Mouse (Mus musculus): ENCODE results near the gene Nfib. TPM values are rescaled to one million over a fixed set of nuclear protein-coding genes. Genes with fewer than 3 reads are reported as not detected.

Gene Nfib
- total and polyA plus RNA-seq, 3 experiments = not detected

DNA sequence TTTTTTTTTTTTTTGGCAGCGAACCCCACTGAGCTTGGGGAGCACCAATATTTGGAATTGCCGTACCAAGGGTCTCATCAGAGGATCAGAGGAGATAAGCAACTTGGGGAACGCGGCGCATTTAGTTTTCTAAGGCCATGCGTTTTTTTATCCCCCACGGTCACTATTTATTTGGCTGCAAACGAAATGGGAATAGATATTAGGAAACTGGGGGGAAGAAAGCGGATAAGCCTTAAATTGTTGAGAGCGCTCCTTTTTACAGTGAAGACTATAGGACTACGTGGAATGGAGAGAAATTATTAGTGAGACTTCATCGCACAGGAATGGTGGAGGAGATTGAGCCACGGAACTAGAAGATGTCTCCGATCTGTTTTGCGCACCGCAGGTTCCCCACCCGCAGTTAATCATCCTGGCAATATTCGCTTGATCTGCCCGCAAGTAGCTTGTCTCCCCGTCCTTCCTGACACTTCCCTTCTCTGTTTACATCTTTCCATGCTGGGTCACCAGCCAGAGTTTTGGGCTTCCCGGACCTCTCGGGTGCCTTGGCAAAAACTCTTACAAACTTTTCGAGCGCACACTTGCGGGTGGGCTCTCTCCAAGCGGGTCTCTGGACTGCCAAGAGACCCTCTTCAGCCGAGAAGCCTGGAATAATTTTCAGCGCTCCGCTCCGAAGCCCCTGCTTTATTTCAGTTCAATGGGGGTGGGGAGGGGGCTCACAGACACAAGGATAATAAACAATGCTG, 167.3 kb downstream of the Nfib start:
- Histone ChIP-seq H3K4me3 (ENCODE audit: control insufficient read depth in 1 of 2, insufficient read depth in 1 of 2, low read depth in 2 of 2, low read length in 2 of 2) (no peak overlapping the region), H3K9ac (ENCODE audit: control insufficient read depth, low read depth, low read length, poor library complexity, severe bottlenecking) (no peak overlapping the region), H3K27me3 (ENCODE audit: control insufficient read depth in 1 of 2, insufficient read depth in 2 of 2, low read length in 2 of 2) (no peaks in the 10 kb centered on the region), H3K27ac (ENCODE audit: control insufficient read depth, low read depth, low read length) (no peak overlapping the region), H3K36me3 (ENCODE audit: control insufficient read depth in 1 of 2, insufficient read depth in 2 of 2, low read length in 2 of 2) (no peaks in the 10 kb centered on the region), H3K79me2 (ENCODE audit: control insufficient read depth, insufficient read depth, low read length, poor library complexity) (no peaks in the 10 kb centered on the region), H3K9me3 (replicated peaks; ENCODE audit: insufficient read depth, low read length) (no peaks in the 10 kb centered on the region), H3K4me1 (ENCODE audit: control insufficient read depth in 1 of 2, insufficient read depth in 2 of 2, low read length in 2 of 2) (no peaks in the 10 kb centered on the region)
- no peak for DNase-seq (ENCODE audit: low read depth, low spot score)
- TF ChIP-seq MYC (IDR thresholded peaks at IDR 0.05; ENCODE audit: low read depth, low read length) = no peak
- TF ChIP-seq ZNF384 (IDR thresholded peaks at IDR 0.05; ENCODE audit: low read depth, low read length) = no peak
- no peak for TF ChIP-seq UBTF (IDR thresholded peaks at IDR 0.05; ENCODE audit: borderline replicate concordance, insufficient read depth, low read depth, low read length)
- no peak for TF ChIP-seq E2F4 (IDR thresholded peaks at IDR 0.05; ENCODE audit: borderline replicate concordance, low read depth, low read length)
- TF ChIP-seq MXI1 (IDR thresholded peaks at IDR 0.05; ENCODE audit: low read depth, low read length) = no peak
- TF ChIP-seq MAX (IDR thresholded peaks at IDR 0.05; ENCODE audit: low read length) = no peak
- TF ChIP-seq CHD2 (IDR thresholded peaks at IDR 0.05; ENCODE audit: low read length) = no peak
- no peak for TF ChIP-seq JUND (IDR thresholded peaks at IDR 0.05; ENCODE audit: low read depth, low read length)
- TF ChIP-seq POLR2A (IDR thresholded peaks at IDR 0.05; ENCODE audit: control insufficient read depth in 1 of 2, insufficient read depth in 1 of 2, low read depth in 1 of 2, low read length in 2 of 2, poor library complexity in 1 of 2) = no peak
- TF ChIP-seq CHD1 (IDR thresholded peaks at IDR 0.05; ENCODE audit: low read depth, low read length) = no peak

DNA sequence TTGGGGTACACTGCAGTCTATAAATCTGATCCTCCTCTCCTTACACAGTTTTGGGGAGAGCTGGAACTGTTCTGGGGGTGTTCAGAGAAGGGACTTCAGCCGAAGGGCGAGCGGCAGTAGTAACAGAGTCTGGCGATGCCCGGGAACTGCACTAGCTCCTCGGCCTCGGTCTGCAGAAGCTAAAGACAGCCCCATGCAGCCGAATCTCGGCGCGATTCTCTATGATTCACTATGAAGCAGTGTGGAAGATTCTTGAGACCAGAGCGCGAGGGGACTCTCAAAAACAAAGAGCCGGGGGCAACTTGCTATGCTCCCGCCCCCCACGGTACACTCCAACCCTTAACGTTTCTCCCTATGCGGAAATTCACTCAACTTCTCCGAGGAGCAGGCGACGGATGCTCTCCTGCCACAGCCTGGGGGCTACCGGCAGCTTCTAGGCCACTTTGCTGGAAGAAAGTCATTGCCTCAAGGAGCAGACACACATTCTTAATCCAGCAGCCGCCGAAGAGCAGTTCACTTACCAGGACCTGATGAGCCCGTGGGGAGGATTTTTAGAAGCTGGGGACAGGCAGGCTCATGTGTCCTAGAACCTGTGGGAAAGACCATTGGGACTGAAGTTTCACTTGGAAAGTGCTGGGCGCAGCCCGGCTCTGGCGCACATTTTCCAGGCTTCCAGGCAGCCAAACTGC, 168.1 kb downstream of the Nfib start:
- DNase-seq (ENCODE audit: low read depth, low spot score) = no peak
- TF ChIP-seq POLR2AphosphoS5 (IDR thresholded peaks at IDR 0.05; ENCODE audit: borderline replicate concordance, low read depth, low read length) (no peak), HCFC1 (IDR thresholded peaks at IDR 0.05; ENCODE audit: low read depth, low read length) (no peak), SIN3A (IDR thresholded peaks at IDR 0.05; ENCODE audit: low read length) (no peak), TCF12 (IDR thresholded peaks at IDR 0.05; ENCODE audit: low read depth, low read length) (no peak), CTCF (IDR thresholded peaks at IDR 0.05 in 2 of 3, conservative IDR thresholded peaks at IDR 0.05 in 1 of 3; ENCODE audit: control insufficient read depth in 1 of 3, insufficient read depth in 1 of 3, low read depth in 2 of 3, low read length in 3 of 3, poor library complexity in 1 of 3, severe bottlenecking in 1 of 3) (no peak), SMC3 (IDR thresholded peaks at IDR 0.05; ENCODE audit: low read depth, low read length) (no peak)
- no peak overlapping the region for H3K27ac ChIP-seq (ENCODE audit: control insufficient read depth, low read depth, low read length)
- H3K79me2 ChIP-seq (ENCODE audit: control insufficient read depth, insufficient read depth, low read length, poor library complexity) = no peaks in the 10 kb centered on the region
- no peak overlapping the region for H3K4me3 ChIP-seq (ENCODE audit: control insufficient read depth in 1 of 2, insufficient read depth in 1 of 2, low read depth in 2 of 2, low read length in 2 of 2)
- H3K9me3 ChIP-seq (replicated peaks; ENCODE audit: insufficient read depth, low read length) = no peaks in the 10 kb centered on the region
- no peaks in the 10 kb centered on the region for H3K36me3 ChIP-seq (ENCODE audit: control insufficient read depth in 1 of 2, insufficient read depth in 2 of 2, low read length in 2 of 2)
- H3K27me3 ChIP-seq (ENCODE audit: control insufficient read depth in 1 of 2, insufficient read depth in 2 of 2, low read length in 2 of 2) = no peaks in the 10 kb centered on the region
- no peaks in the 10 kb centered on the region for H3K4me1 ChIP-seq (ENCODE audit: control insufficient read depth in 1 of 2, insufficient read depth in 2 of 2, low read length in 2 of 2)
- H3K9ac ChIP-seq (ENCODE audit: control insufficient read depth, low read depth, low read length, poor library complexity, severe bottlenecking) = no peak overlapping the region
